Mouse (Mus musculus): ENCODE data around the gene Phlpp2. TPM values are rescaled to one million over a fixed set of nuclear protein-coding genes. Genes with fewer than 3 reads are reported as not detected.

Phlpp2 gene
- total and polyA plus RNA-seq, 3 experiments = 1.7 to 5.9 TPM; not detected in 1

DNA sequence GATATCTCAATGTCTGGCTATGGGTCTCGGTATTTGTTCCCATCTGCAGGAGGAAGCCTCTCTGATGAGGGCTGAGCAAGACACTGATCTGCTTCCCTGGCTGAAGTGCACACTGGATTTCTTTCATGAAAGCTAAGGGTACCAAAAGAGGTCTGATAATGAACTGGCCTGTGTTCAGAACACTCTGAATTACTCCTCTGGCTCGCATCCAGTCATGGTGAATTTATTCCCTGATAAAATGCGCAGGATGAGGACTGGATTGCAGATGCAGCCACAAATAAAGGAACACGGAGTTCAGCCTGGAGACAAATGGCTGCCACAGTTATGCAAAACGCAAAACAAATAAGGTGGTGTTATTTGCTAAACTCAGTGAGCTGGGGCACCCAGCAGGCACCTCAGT is 115.6 kb downstream of the Phlpp2 start:
- Histone ChIP-seq H3K4me3 (ENCODE audit: control insufficient read depth in 1 of 2, insufficient read depth in 1 of 2, low read depth in 2 of 2, low read length in 2 of 2) (no peak overlapping the region), H3K9ac (ENCODE audit: control insufficient read depth, low read depth, low read length, poor library complexity, severe bottlenecking) (no peak overlapping the region), H3K27ac (ENCODE audit: control insufficient read depth, low read depth, low read length) (no peak overlapping the region), H3K36me3 (ENCODE audit: control insufficient read depth in 1 of 2, insufficient read depth in 2 of 2, low read length in 2 of 2) (no peaks in the 10 kb centered on the region), H3K79me2 (ENCODE audit: control insufficient read depth, insufficient read depth, low read length, poor library complexity) (no peaks in the 10 kb centered on the region), H3K9me3 (replicated peaks; ENCODE audit: insufficient read depth, low read length) (no peaks in the 10 kb centered on the region), H3K4me1 (ENCODE audit: control insufficient read depth in 1 of 2, insufficient read depth in 2 of 2, low read length in 2 of 2) (no peaks in the 10 kb centered on the region), H3K27me3 (ENCODE audit: control insufficient read depth in 1 of 2, insufficient read depth in 2 of 2, low read length in 2 of 2) (peaks cover 0 to 3% of the 10 kb centered on the region in 2 experiments; a peak in 2 of 4 replicates)
- TF ChIP-seq CHD1 (IDR thresholded peaks at IDR 0.05; ENCODE audit: low read depth, low read length) = no peak
- TF ChIP-seq GATA1 (IDR thresholded peaks at IDR 0.05; ENCODE audit: low read depth, low read length) = no peak
- no peak for TF ChIP-seq TBP (IDR thresholded peaks at IDR 0.05; ENCODE audit: low read depth, low read length)
- TF ChIP-seq MYC (IDR thresholded peaks at IDR 0.05; ENCODE audit: low read depth, low read length) = no peak
- no peak for TF ChIP-seq NELFE (IDR thresholded peaks at IDR 0.05; ENCODE audit: low read depth, low read length)
- DNase-seq (ENCODE audit: low read depth, low spot score) = no peak

DNA sequence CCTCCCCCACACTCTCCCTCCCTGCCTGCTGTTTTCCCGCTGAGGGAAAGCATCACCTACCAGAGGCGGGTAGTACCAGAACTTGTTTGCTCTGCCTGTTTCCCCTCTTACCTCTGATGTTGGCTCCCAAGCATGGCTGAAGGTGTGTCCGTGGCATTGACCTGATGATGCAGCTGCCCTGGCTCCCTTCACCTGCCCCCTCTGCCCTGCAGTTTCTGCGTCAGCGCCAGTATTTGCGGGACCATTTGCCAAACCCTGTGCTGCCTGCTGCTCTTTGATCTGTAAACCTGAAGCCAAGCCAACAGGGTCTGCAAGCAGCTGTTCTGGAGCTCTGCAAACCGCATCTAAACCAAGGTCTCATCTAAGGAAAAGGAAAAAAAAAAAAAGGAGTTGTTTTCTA is 118.0 kb downstream of the Phlpp2 start:
- H3K79me2 ChIP-seq (ENCODE audit: control insufficient read depth, insufficient read depth, low read length, poor library complexity) = no peaks in the 10 kb centered on the region
- no peak overlapping the region for H3K4me3 ChIP-seq (ENCODE audit: control insufficient read depth in 1 of 2, insufficient read depth in 1 of 2, low read depth in 2 of 2, low read length in 2 of 2)
- no peak overlapping the region for H3K9ac ChIP-seq (ENCODE audit: control insufficient read depth, low read depth, low read length, poor library complexity, severe bottlenecking)
- no peak for DNase-seq (ENCODE audit: low read depth, low spot score)
- H3K27me3 ChIP-seq (ENCODE audit: control insufficient read depth in 1 of 2, insufficient read depth in 2 of 2, low read length in 2 of 2) = peaks cover 0 to 1% of the 10 kb centered on the region in 2 experiments; a peak in 2 of 4 replicates
- no peaks in the 10 kb centered on the region for H3K9me3 ChIP-seq (replicated peaks; ENCODE audit: insufficient read depth, low read length)
- H3K36me3 ChIP-seq (ENCODE audit: control insufficient read depth in 1 of 2, insufficient read depth in 2 of 2, low read length in 2 of 2) = no peaks in the 10 kb centered on the region
- no peak overlapping the region for H3K27ac ChIP-seq (ENCODE audit: control insufficient read depth, low read depth, low read length)
- no peaks in the 10 kb centered on the region for H3K4me1 ChIP-seq (ENCODE audit: control insufficient read depth in 1 of 2, insufficient read depth in 2 of 2, low read length in 2 of 2)
- TF ChIP-seq ZMIZ1 (IDR thresholded peaks at IDR 0.05; ENCODE audit: low read depth, low read length) (no peak), CHD1 (IDR thresholded peaks at IDR 0.05; ENCODE audit: low read depth, low read length) (no peak), NELFE (IDR thresholded peaks at IDR 0.05; ENCODE audit: low read depth, low read length) (no peak)

DNA sequence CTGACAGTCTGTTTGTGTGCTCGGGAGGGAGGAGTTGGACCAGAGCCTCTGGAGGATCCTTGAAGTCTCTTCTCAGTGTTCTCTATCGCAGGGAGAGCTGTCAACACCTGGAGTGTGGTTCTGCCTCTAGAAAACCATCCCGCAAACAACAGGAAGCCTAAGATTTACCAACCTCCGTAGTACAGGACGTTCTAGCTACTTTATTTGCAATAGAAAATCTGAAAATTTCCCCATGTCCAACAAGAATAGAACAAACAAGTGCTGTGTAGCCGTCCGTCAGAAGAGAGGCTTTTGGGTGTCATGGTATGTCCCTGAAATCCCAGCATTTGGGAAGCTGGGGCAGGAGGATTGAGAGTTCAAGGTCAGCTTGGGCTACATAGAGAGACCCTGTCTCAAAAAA is 119.4 kb downstream of the Phlpp2 start:
- Histone ChIP-seq H3K27ac (ENCODE audit: control insufficient read depth, low read depth, low read length) (no peak overlapping the region), H3K9me3 (replicated peaks; ENCODE audit: insufficient read depth, low read length) (no peaks in the 10 kb centered on the region), H3K9ac (ENCODE audit: control insufficient read depth, low read depth, low read length, poor library complexity, severe bottlenecking) (no peak overlapping the region), H3K27me3 (ENCODE audit: control insufficient read depth in 1 of 2, insufficient read depth in 2 of 2, low read length in 2 of 2) (peaks cover 0 to 1% of the 10 kb centered on the region in 2 experiments; a peak in 2 of 4 replicates), H3K36me3 (ENCODE audit: control insufficient read depth in 1 of 2, insufficient read depth in 2 of 2, low read length in 2 of 2) (no peaks in the 10 kb centered on the region), H3K4me3 (ENCODE audit: control insufficient read depth in 1 of 2, insufficient read depth in 1 of 2, low read depth in 2 of 2, low read length in 2 of 2) (no peak overlapping the region), H3K79me2 (ENCODE audit: control insufficient read depth, insufficient read depth, low read length, poor library complexity) (no peaks in the 10 kb centered on the region), H3K4me1 (ENCODE audit: control insufficient read depth in 1 of 2, insufficient read depth in 2 of 2, low read length in 2 of 2) (no peaks in the 10 kb centered on the region)
- TF ChIP-seq USF2 (IDR thresholded peaks at IDR 0.05; ENCODE audit: borderline replicate concordance in 1 of 2, insufficient read depth in 1 of 2, low read depth in 1 of 2, low read length in 2 of 2) = no peak
- no peak for TF ChIP-seq RAD21 (IDR thresholded peaks at IDR 0.05; ENCODE audit: low read depth, low read length)
- no peak for TF ChIP-seq NELFE (IDR thresholded peaks at IDR 0.05; ENCODE audit: low read depth, low read length)
- TF ChIP-seq EP300 (IDR thresholded peaks at IDR 0.05; ENCODE audit: low read depth in 1 of 2, low read length in 2 of 2) = no peak
- no peak for TF ChIP-seq MYB (IDR thresholded peaks at IDR 0.05; ENCODE audit: low read depth, low read length)
- TF ChIP-seq E2F4 (IDR thresholded peaks at IDR 0.05; ENCODE audit: borderline replicate concordance, low read depth, low read length) = no peak
- no peak for TF ChIP-seq ELF1 (IDR thresholded peaks at IDR 0.05; ENCODE audit: low read depth, low read length)
- TF ChIP-seq POLR2A (IDR thresholded peaks at IDR 0.05; ENCODE audit: control insufficient read depth in 1 of 2, insufficient read depth in 1 of 2, low read depth in 1 of 2, low read length in 2 of 2, poor library complexity in 1 of 2) = no peak
- TF ChIP-seq NRF1 (IDR thresholded peaks at IDR 0.05; ENCODE audit: insufficient read depth, low read depth, low read length, poor library complexity, severe bottlenecking) = no peak
- no peak for DNase-seq (ENCODE audit: low read depth, low spot score)
